Mouse (Mus musculus) midbrain, postnatal 0 days (tissue): ENCODE data around the gene Cdk14. TPM values are rescaled to one million over a fixed set of nuclear protein-coding genes. Genes with fewer than 3 reads are reported as not detected.

Source experiments
- ATAC-seq: fragments of 200-750 bp; cut with Nextera tagmentation; 2 replicates; pipeline ENCODE4 v1.8.0; 2017; ENCODE audit warnings: moderate number of reproducible peaks, mild to moderate bottlenecking, moderate TSS enrichment, moderate library complexity; ENCODE audit not compliant: low FRiP score
- DNase-seq: peaks from one replicate; pipeline ENCODE4 v3.0.0-alpha.2; 2015; ENCODE audit warnings: low spot score
- H3K27ac ChIP-seq: fragments of 300-500 bp; sonication (generic); 2 replicates; pipeline ENCODE4 v1.5.1; 2014; ENCODE audit warnings: low read depth, mild to moderate bottlenecking, low read length, mixed read lengths
- H3K27me3 ChIP-seq: fragments of 300-500 bp; sonication (generic); 2 replicates; pipeline ENCODE4 v1.6.1; 2014; ENCODE audit warnings: low read length, control low read depth, mixed read lengths; ENCODE audit not compliant: insufficient read depth
- H3K36me3 ChIP-seq: fragments of 300-500 bp; sonication (generic); 2 replicates; pipeline ENCODE4 v1.6.1; 2014; ENCODE audit warnings: low read length, control low read depth, mixed read lengths; ENCODE audit not compliant: insufficient read depth
- H3K4me1 ChIP-seq: fragments of 300-500 bp; sonication (generic); 2 replicates; pipeline ENCODE4 v1.6.1; 2014; ENCODE audit warnings: mild to moderate bottlenecking, control low read depth, antibody characterized with exemption, low read length, mixed read lengths; ENCODE audit not compliant: insufficient read depth
- H3K4me2 ChIP-seq: fragments of 300-500 bp; sonication (generic); 2 replicates; pipeline ENCODE4 v1.6.1; 2014; ENCODE audit warnings: low read depth, mild to moderate bottlenecking, low read length, mixed read lengths; ENCODE audit not compliant: poor library complexity, severe bottlenecking
- H3K4me3 ChIP-seq: fragments of 300-500 bp; sonication (generic); 2 replicates; pipeline ENCODE4 v1.5.1; 2014; ENCODE audit warnings: low read depth, mild to moderate bottlenecking, low read length, moderate library complexity
- H3K9ac ChIP-seq: fragments of 300-500 bp; sonication (generic); replicated peaks from 2 replicates; pipeline ENCODE4 v1.6.1; 2014; ENCODE audit warnings: mild to moderate bottlenecking, low read length, moderate library complexity, mixed read lengths; ENCODE audit not compliant: poor library complexity, severe bottlenecking
- H3K9me3 ChIP-seq: fragments of 300-500 bp; sonication (generic); 2 replicates; pipeline ENCODE4 v1.6.1; 2016; ENCODE audit warnings: low read length, control low read depth
- CTCF ChIP-seq: IDR thresholded peaks from 2 replicates; pipeline ENCODE4 v1.5.1; 2016; ENCODE audit warnings: antibody characterized with exemption, mild to moderate bottlenecking
- WGBS: fragments of 180-500 bp; shearing (Covaris S2); extraction: QIAGEN DNeasy Blood & Tissue Kit; methylation state at CpG from one replicate; pipeline ENCODE4 v1.1.7; 2014; 5-methylcytosine and 5-hydroxymethylcytosine counted together
- microRNA-seq: library from miRNA; unstranded; fragments of <30 nt; microRNA quantifications from one replicate; pipeline ENCODE4, GENCODE M21; 2016; ENCODE audit warnings: borderline number of aligned reads
- polyA plus RNA-seq: library from polyadenylated mRNA; unstranded; fragments of >200 nt; fragmentation: Nextera tagmentation; extraction: Ambion mirVana; gene quantifications from 2 replicates; pipeline ENCODE4 v1.2.1, GENCODE M21; 2015
- total RNA-seq: library from RNA; depleted of rRNA; stranded (reverse); fragments of >200 nt; gene quantifications from 2 replicates; pipeline ENCODE4 v1.2.3, GENCODE M21; 2014; rRNA removed

The Cdk14 gene
- total and polyA plus RNA-seq, 2 experiments from 2014 or later = 45.6 to 84.4 TPM

DNA sequence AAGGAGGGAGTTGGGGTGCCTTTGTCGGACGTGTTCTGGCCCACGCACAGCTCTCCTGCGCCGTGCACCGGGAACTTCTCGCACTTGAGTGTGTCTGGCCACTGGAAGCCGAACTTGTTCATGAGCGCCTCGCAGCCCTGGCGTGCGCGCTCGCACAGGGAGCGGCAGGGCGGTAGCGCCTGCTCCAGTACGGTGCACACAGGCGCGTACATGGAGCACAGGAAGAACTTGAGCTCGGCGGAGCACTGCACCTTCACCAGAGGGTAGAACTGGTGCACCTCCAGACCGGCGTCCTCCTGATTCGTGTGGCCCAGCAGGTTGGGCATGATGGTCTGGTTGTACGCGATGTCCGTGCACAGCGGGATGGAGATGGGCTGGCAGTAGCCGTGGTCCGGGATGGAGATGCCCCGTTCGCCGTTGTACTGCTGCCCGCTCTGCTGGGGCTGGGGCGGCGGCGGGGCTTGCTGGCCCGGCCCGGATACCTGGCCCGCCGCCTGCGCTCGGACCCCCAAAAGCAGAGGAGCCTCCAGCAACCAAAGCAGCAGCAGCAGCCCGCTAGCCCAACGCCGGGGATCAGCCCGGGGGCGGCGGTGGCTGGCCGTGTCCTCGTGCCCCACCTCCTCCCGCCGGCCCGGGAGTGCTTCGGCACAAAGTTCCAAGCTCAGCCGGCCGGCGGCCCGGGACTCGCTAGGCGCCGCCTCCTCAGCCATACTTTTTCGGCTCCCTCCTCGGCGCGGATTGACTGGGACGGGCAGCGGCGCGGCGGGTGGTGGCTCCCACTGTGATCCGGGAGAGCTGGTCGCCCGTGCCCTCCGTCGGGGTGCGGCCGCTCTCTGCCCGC, 663.0 kb downstream of the Cdk14 start:
- Histone ChIP-seq H3K27me3 (no peaks in the 10 kb centered on the region), H3K9ac (peak overlapping the region; percentile 82), H3K4me1 (peaks cover 3% of the 10 kb centered on the region; the same call in 1 of the 2 replicates), H3K4me3 (peak overlapping the region; percentile 94), H3K9me3 (no peaks in the 10 kb centered on the region), H3K4me2 (peak overlapping the region; percentile 87), H3K27ac (peak overlapping the region; percentile 96), H3K36me3 (no peaks in the 10 kb centered on the region)
- WGBS = under 1% methylated on average over 77 of the region's 80 CpGs
- TF ChIP-seq CTCF = no peak
- DNase-seq (peak; percentile 48), ATAC-seq (peak; percentile 44)

DNA sequence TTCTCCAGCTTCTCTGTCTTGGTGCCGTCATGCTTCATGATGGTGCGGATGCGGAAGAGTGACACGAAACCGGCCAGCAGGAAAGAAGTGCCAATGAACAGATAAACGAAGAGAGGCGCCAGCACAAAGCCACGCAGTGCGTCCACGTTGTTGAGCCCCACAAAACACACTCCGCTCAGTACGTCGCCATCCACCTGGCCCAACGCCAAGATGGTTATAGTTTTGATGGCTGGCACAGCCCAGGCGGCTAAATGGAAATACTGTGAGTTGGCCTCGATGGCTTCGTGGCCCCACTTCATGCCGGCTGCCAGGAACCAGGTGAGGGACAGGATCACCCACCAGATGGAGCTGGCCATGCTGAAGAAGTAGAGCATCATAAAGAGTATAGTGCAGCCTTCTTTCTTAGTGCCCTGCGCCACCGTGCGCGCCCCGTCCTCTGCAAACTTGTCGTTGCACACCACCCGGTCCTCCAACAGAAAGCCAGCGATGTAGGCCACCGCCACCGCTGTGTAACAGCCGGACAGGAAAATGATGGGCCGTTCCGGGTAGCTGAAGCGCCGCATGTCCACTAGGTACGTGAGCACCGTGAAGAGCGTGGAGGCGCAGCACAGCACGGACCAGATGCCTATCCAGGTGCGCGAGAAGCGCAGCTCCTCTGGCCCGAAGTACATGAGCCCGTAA, 664.0 kb downstream of the Cdk14 start:
- peak; percentile 56 for DNase-seq
- Histone ChIP-seq H3K36me3 (no peaks in the 10 kb centered on the region), H3K4me1 (peaks cover 3% of the 10 kb centered on the region; the same call in 1 of the 2 replicates), H3K9me3 (no peaks in the 10 kb centered on the region), H3K9ac (peak overlapping the region; percentile 82), H3K27ac (peak overlapping the region; percentile 96), H3K4me2 (peak overlapping the region; percentile 87), H3K4me3 (peak overlapping the region; percentile 94), H3K27me3 (no peaks in the 10 kb centered on the region)
- TF ChIP-seq CTCF = peak; percentile 48
- ATAC-seq = peak; percentile 12; the same call in 1 of the 2 replicates
- 3% methylated on average over 43 of the region's 43 CpGs for WGBS

DNA sequence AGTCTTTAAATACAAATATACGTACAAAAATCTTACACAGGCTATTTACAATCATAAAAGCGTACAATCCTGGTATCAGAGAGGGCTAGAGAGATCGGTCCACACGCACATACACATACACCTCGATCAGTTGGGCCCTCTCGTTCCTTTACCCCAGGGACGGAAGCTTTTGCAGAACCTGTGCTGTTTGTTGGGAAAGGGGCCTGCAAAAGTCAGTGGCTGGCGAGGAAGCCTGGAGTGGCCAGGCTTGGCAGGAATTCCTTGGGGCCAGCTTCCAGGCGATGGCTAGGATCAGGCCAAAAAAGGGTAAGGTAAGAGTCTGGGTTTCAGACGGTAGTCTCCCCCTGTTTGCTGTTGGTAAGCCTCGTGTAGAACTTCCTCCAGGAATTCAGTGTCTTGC, 664.8 kb downstream of the Cdk14 start:
- H3K4me2 ChIP-seq = peak overlapping the region; percentile 87
- DNase-seq = no peak
- TF ChIP-seq CTCF = no peak

DNA sequence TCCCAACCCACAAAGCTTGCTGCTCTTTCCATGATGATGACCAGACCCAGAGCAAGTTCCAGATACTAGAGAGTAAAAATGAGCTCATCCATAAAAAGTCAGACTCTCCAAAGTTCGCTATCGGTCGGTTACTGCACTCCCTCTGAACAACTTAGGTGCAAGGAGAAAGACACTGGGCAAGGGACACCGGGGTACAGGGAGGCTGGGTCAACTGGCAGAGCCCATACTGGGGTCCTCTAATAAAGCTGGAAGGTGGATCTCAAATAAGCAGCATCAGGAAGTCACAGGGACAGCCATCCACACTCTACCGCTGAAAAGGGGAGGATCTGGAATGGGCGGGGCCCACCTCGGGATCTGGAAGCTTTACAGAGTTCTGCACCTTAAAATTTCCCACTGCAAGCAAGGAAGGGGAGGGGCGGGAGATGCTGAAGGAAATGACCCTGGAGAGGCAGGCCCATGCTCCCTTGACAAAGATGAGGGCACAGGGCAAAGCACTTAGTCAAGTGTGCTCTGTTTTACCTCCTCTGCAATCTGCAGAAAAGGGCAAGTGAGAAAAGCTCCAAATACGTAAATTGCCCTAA, 665.3 kb downstream of the Cdk14 start:
- ATAC-seq = no peak
- H3K9ac ChIP-seq = peak overlapping the region; percentile 82
- no peaks in the 10 kb centered on the region for H3K9me3 ChIP-seq
- peak overlapping the region; percentile 96 for H3K27ac ChIP-seq
- no peak for TF ChIP-seq CTCF
- 26% methylated on average over 9 of the region's 9 CpGs for WGBS
- H3K27me3 ChIP-seq = no peaks in the 10 kb centered on the region
- no peaks in the 10 kb centered on the region for H3K36me3 ChIP-seq
- no peak for DNase-seq
- H3K4me3 ChIP-seq = peak overlapping the region; percentile 94
- H3K4me2 ChIP-seq = peak overlapping the region; percentile 87
- peaks cover 3% of the 10 kb centered on the region; the same call in 1 of the 2 replicates for H3K4me1 ChIP-seq

More for the DNA sequence above, 664.8 kb downstream of the Cdk14 start:
- Histone ChIP-seq H3K9ac (peak overlapping the region; percentile 82), H3K36me3 (no peaks in the 10 kb centered on the region), H3K27me3 (no peaks in the 10 kb centered on the region), H3K27ac (peak overlapping the region; percentile 96), H3K4me1 (peaks cover 3% of the 10 kb centered on the region; the same call in 1 of the 2 replicates), H3K9me3 (no peaks in the 10 kb centered on the region), H3K4me3 (peak overlapping the region; percentile 94)
- 28% methylated on average over 11 of the region's 11 CpGs for WGBS
- ATAC-seq = no peak

Small RNA genes lying within 50 kb of the gene (microRNA-seq; reads per million reads assigned to microRNA genes)
- not detected for gene Gm25037
- gene Gm44483 = not detected

Other genes with a start within 250 kb of the Cdk14 start
- gene 1700015F17Rik, start 58.8 kb upstream of the Cdk14 start, total RNA-seq = 0.42 TPM in 1 of 2 replicates, not detected in the other
- gene 1700015F17Rik, start 58.8 kb upstream of the Cdk14 start, polyA plus RNA-seq = 0.22 and 0.33 TPM in 2 replicates
- gene Cldn12, start 94.6 kb upstream of the Cdk14 start, total RNA-seq = 16.7 and 21.4 TPM in 2 replicates
- 13.9 and 14.5 TPM in 2 replicates for gene Cldn12, start 94.6 kb upstream of the Cdk14 start, polyA plus RNA-seq
- 15.5 and 21.7 TPM in 2 replicates for gene Gtpbp10, start 139.2 kb upstream of the Cdk14 start, total RNA-seq
- gene Gtpbp10, start 139.2 kb upstream of the Cdk14 start, polyA plus RNA-seq = 10.5 and 10.6 TPM in 2 replicates
- gene Gm8773, start 153.5 kb upstream of the Cdk14 start, total RNA-seq = 8.7 and 11.5 TPM in 2 replicates
- 11.9 and 12.2 TPM in 2 replicates for gene Gm8773, start 153.5 kb upstream of the Cdk14 start, polyA plus RNA-seq
- 9.3 and 13.8 TPM in 2 replicates for gene Cfap69, start 243.9 kb upstream of the Cdk14 start, total RNA-seq
- 8.4 and 9.0 TPM in 2 replicates for gene Cfap69, start 243.9 kb upstream of the Cdk14 start, polyA plus RNA-seq